Mouse (Mus musculus): ENCODE measurements around the gene Zfp11. TPM values are rescaled to one million over a fixed set of nuclear protein-coding genes. Genes with fewer than 3 reads are reported as not detected.
"Not testable (repeated sequence)": the region's sequence is repeated elsewhere in the genome, so short reads cannot be mapped to it uniquely, and the experiment has no call there.

The Zfp11 gene
- polyA plus RNA-seq, 1 experiment from 2014 or later = 4.1 TPM

GRCm38 (mm10) chr5:129685141-129685540, 15.2 kb upstream of the Zfp11 start:
- H3K4me1 ChIP-seq (ENCODE audit: control insufficient read depth, insufficient read depth, low read length); H3K9me3 ChIP-seq (replicated peaks; ENCODE audit: control insufficient read depth, low read length); H3K4me3 ChIP-seq (replicated peaks; ENCODE audit: low read length); H3K4me2 ChIP-seq (ENCODE audit: low read depth, low read length); H3K27me3 ChIP-seq (ENCODE audit: control insufficient read depth, insufficient read depth, low read length); H3K36me3 ChIP-seq (ENCODE audit: control insufficient read depth, insufficient read depth, low read length); H3K9ac ChIP-seq (ENCODE audit: low read length); ATAC-seq (ENCODE audit: insufficient read depth, low FRiP score); H3K27ac ChIP-seq (ENCODE audit: low read length): not testable (repeated sequence)
- 93% methylated on average over 5 of the region's 5 CpGs for WGBS

DNA sequence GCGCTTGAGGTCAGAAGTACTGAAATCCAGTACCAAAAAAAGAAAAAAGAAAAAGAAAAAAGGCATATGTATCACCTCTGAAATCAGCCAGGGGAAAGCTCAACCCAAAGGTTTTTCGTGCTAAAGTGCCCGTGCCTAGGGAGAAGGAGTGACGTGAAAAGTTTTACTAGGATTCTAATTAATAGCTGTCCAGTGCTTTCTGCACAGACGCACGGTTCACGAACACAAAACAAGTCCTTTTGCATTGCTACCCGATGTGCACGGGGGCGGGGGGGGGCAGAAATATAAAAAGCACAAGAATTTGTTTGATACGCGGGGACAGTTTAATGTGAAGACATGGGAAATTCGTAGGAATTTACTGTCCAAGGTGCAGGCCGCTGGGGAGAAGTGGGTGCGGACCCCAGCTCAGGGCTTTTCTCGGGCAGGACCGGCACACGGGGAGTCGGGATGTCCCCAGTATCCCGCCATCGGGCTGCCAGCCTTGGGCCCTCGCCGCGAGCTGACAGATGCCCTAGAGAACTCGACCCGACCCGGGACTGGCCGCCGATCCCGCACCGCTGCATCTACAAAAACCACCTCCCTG, 355 bp downstream of the Zfp11 start:
- ATAC-seq (ENCODE audit: insufficient read depth, low FRiP score) = peak; percentile 53; the same call in 1 of the 2 replicates
- Histone ChIP-seq H3K27ac (ENCODE audit: low read length) (no peak overlapping the region), H3K4me1 (ENCODE audit: control insufficient read depth, insufficient read depth, low read length) (peaks cover 6% of the 10 kb centered on the region), H3K9me3 (replicated peaks; ENCODE audit: control insufficient read depth, low read length) (no peaks in the 10 kb centered on the region; the same call in 1 of the 2 replicates), H3K36me3 (ENCODE audit: control insufficient read depth, insufficient read depth, low read length) (no peaks in the 10 kb centered on the region), H3K4me2 (ENCODE audit: low read depth, low read length) (peak overlapping the region; percentile 79), H3K4me3 (replicated peaks; ENCODE audit: low read length) (peak overlapping the region; percentile 72), H3K27me3 (ENCODE audit: control insufficient read depth, insufficient read depth, low read length) (no peaks in the 10 kb centered on the region), H3K9ac (ENCODE audit: low read length) (peak overlapping the region; percentile 85)
- WGBS = under 1% methylated on average over 31 of the region's 31 CpGs

GRCm38 (mm10) chr5:129667851-129668250, 2.0 kb downstream of the Zfp11 start:
- Histone ChIP-seq H3K27me3 (ENCODE audit: control insufficient read depth, insufficient read depth, low read length) (no peaks in the 10 kb centered on the region), H3K27ac (ENCODE audit: low read length) (no peak overlapping the region), H3K36me3 (ENCODE audit: control insufficient read depth, insufficient read depth, low read length) (no peaks in the 10 kb centered on the region), H3K4me1 (ENCODE audit: control insufficient read depth, insufficient read depth, low read length) (peaks cover 6% of the 10 kb centered on the region), H3K4me3 (replicated peaks; ENCODE audit: low read length) (no peak overlapping the region), H3K9me3 (replicated peaks; ENCODE audit: control insufficient read depth, low read length) (no peaks in the 10 kb centered on the region), H3K4me2 (ENCODE audit: low read depth, low read length) (no peak overlapping the region), H3K9ac (ENCODE audit: low read length) (no peak overlapping the region)
- 82% methylated on average over 4 of the region's 4 CpGs for WGBS
- no peak for ATAC-seq (ENCODE audit: insufficient read depth, low FRiP score)

DNA sequence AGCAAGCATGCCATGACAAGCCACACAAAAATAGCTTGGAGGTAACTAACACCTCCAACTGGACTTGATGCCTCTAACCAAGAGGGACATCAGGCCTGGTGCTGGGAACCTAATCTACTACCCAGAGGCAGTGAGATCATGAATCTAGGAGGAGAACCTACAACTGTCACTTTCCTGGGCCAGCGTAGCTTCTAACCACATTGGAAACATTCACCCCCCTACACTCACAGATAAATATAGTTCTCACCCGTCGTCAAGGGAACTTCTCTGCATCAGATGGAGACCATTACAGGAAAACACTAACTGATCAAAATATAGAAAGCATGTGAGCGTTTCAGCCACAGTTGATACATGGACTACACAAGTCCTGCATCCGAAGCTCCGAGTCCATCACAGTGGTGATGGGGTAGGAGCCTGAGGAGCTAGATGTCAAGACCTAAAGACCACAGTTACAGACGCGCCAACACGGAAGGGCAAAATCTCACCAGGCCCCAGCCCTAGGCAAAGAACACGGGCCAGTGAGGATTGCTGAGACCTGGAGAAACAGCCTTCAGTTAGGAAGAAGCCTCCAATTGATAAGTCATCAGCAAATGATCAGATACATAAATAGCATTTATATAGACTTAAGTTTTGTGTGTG, 3.5 kb downstream of the Zfp11 start:
- ATAC-seq (ENCODE audit: insufficient read depth, low FRiP score) = no peak
- 94% methylated on average over 10 of the region's 10 CpGs for WGBS

GRCm38 (mm10) chr5:129664090-129664489, 5.8 kb downstream of the Zfp11 start:
- Histone ChIP-seq H3K4me1 (ENCODE audit: control insufficient read depth, insufficient read depth, low read length) (peaks cover 4% of the 10 kb centered on the region), H3K4me2 (ENCODE audit: low read depth, low read length) (no peak overlapping the region), H3K27me3 (ENCODE audit: control insufficient read depth, insufficient read depth, low read length) (no peaks in the 10 kb centered on the region), H3K27ac (ENCODE audit: low read length) (no peak overlapping the region), H3K9ac (ENCODE audit: low read length) (no peak overlapping the region), H3K36me3 (ENCODE audit: control insufficient read depth, insufficient read depth, low read length) (0 out of 2 replicates have a peak, but pooled peaks cover 4% of the 10 kb centered on the region), H3K9me3 (replicated peaks; ENCODE audit: control insufficient read depth, low read length) (no peaks in the 10 kb centered on the region), H3K4me3 (replicated peaks; ENCODE audit: low read length) (no peak overlapping the region)
- ATAC-seq (ENCODE audit: insufficient read depth, low FRiP score) = no peak
- WGBS = 88% methylated on average over 5 of the region's 5 CpGs

More for the DNA sequence above, 3.5 kb downstream of the Zfp11 start:
- no peak overlapping the region for H3K4me2 ChIP-seq (ENCODE audit: low read depth, low read length)
- H3K4me3 ChIP-seq (replicated peaks; ENCODE audit: low read length) = no peak overlapping the region
- no peak overlapping the region for H3K27ac ChIP-seq (ENCODE audit: low read length)
- H3K9me3 ChIP-seq (replicated peaks; ENCODE audit: control insufficient read depth, low read length) = no peaks in the 10 kb centered on the region
- peaks cover 6% of the 10 kb centered on the region for H3K4me1 ChIP-seq (ENCODE audit: control insufficient read depth, insufficient read depth, low read length)
- H3K27me3 ChIP-seq (ENCODE audit: control insufficient read depth, insufficient read depth, low read length) = no peaks in the 10 kb centered on the region
- no peak overlapping the region for H3K9ac ChIP-seq (ENCODE audit: low read length)
- no peaks in the 10 kb centered on the region for H3K36me3 ChIP-seq (ENCODE audit: control insufficient read depth, insufficient read depth, low read length)

- Histone ChIP-seq H3K4me1 (ENCODE audit: control insufficient read depth, insufficient read depth, low read length) (no peaks in the 10 kb centered on the region), H3K27ac (ENCODE audit: low read length) (no peak overlapping the region), H3K4me3 (replicated peaks; ENCODE audit: low read length) (no peak overlapping the region), H3K9me3 (replicated peaks; ENCODE audit: control insufficient read depth, low read length) (no peaks in the 10 kb centered on the region), H3K27me3 (ENCODE audit: control insufficient read depth, insufficient read depth, low read length) (no peaks in the 10 kb centered on the region), H3K36me3 (ENCODE audit: control insufficient read depth, insufficient read depth, low read length) (peaks cover 18% of the 10 kb centered on the region; the same call in 1 of the 2 replicates), H3K9ac (ENCODE audit: low read length) (no peak overlapping the region), H3K4me2 (ENCODE audit: low read depth, low read length) (no peak overlapping the region)
- ATAC-seq (ENCODE audit: insufficient read depth, low FRiP score) = no peak
- WGBS = 93% methylated on average over 15 of the region's 15 CpGs
These were observed 12.0 kb downstream of the Zfp11 start for GRCm38 (mm10) chr5:129657931-129658330.

GRCm38 (mm10) chr5:129657016-129657415, 12.9 kb downstream of the Zfp11 start:
- no peak overlapping the region for H3K4me2 ChIP-seq (ENCODE audit: low read depth, low read length)
- no peak for ATAC-seq (ENCODE audit: insufficient read depth, low FRiP score)
- peaks cover 20% of the 10 kb centered on the region; the same call in 1 of the 2 replicates for H3K36me3 ChIP-seq (ENCODE audit: control insufficient read depth, insufficient read depth, low read length)
- no peak overlapping the region for H3K27ac ChIP-seq (ENCODE audit: low read length)
- H3K4me1 ChIP-seq (ENCODE audit: control insufficient read depth, insufficient read depth, low read length) = no peaks in the 10 kb centered on the region
- H3K27me3 ChIP-seq (ENCODE audit: control insufficient read depth, insufficient read depth, low read length) = no peaks in the 10 kb centered on the region
- no peaks in the 10 kb centered on the region for H3K9me3 ChIP-seq (replicated peaks; ENCODE audit: control insufficient read depth, low read length)
- 97% methylated on average over 10 of the region's 10 CpGs for WGBS
- H3K4me3 ChIP-seq (replicated peaks; ENCODE audit: low read length) = no peak overlapping the region
- no peak overlapping the region for H3K9ac ChIP-seq (ENCODE audit: low read length)

DNA sequence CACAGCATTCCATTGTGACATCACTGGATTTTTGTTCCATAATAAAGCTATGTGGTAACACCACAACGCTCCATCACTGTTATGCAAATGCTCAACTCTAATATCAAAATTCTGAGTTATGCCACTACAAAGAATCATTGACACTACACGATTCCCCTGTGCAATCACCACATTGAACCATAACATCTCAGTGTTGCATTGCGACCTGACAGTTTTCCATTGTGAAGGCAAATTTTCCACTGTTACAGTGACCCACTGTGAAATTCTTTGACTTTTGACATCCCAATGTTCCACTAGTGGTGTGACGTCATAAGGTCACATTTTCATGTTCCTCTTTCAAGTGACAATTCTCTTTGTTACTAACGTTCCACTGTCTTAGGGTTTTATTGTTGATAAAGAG, 19.0 kb downstream of the Zfp11 start:
- Histone ChIP-seq H3K27ac (ENCODE audit: low read length) (no peak overlapping the region), H3K36me3 (ENCODE audit: control insufficient read depth, insufficient read depth, low read length) (peaks cover 3% of the 10 kb centered on the region; the same call in 1 of the 2 replicates), H3K9me3 (replicated peaks; ENCODE audit: control insufficient read depth, low read length) (no peaks in the 10 kb centered on the region), H3K4me1 (ENCODE audit: control insufficient read depth, insufficient read depth, low read length) (no peaks in the 10 kb centered on the region), H3K27me3 (ENCODE audit: control insufficient read depth, insufficient read depth, low read length) (no peaks in the 10 kb centered on the region), H3K9ac (ENCODE audit: low read length) (no peak overlapping the region), H3K4me3 (replicated peaks; ENCODE audit: low read length) (no peak overlapping the region), H3K4me2 (ENCODE audit: low read depth, low read length) (no peak overlapping the region)
- no peak for ATAC-seq (ENCODE audit: insufficient read depth, low FRiP score)
- 95% methylated on average over 5 of the region's 5 CpGs for WGBS

DNA sequence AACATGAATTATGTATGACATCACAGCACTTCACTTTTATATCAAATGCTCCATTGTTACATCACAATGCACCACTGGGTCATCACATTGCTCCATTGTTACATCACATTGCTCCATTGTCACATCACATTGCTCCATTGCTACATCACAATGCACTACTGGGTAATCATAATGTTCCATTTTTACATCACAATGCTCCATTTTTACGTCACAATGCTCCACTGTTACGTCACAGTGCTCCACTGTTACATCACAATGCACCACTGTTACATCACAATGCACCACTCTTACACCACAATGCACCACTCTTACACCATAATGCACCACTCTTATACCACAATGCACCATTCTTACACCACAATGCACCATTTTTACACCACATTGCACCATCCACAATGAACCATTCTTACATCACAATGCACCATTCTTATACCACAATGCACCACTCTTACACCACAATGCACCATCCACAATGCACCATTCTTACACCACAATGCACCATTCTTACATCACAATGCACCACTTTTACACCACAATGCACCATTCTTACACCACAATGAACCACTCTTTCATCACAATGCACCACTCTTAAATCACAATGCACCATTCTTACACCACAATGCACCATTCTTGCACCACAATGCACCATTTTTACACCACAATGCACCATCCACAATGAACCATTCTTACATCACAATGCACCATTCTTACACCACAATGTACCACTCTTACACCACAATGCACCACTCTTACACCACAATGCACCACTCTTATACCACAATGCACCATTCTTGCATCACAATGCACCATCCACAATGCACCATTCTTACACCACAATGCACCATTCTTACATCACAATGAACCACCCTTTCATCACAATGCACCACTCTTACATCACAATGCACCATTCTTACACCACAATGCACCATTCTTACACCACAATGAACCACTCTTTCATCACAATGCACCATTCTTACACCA, 37.3 kb downstream of the Zfp11 start:
- not testable (repeated sequence) for H3K4me3 ChIP-seq (replicated peaks; ENCODE audit: low read length); H3K9me3 ChIP-seq (replicated peaks; ENCODE audit: control insufficient read depth, low read length); H3K36me3 ChIP-seq (ENCODE audit: control insufficient read depth, insufficient read depth, low read length); H3K9ac ChIP-seq (ENCODE audit: low read length); H3K27me3 ChIP-seq (ENCODE audit: control insufficient read depth, insufficient read depth, low read length); H3K4me1 ChIP-seq (ENCODE audit: control insufficient read depth, insufficient read depth, low read length); ATAC-seq (ENCODE audit: insufficient read depth, low FRiP score); H3K4me2 ChIP-seq (ENCODE audit: low read depth, low read length); H3K27ac ChIP-seq (ENCODE audit: low read length)
- WGBS = 87% methylated on average over 2 of the region's 2 CpGs
